ENCODE assay signal across 12 mouse cellular contexts in the genomic region with DNA sequence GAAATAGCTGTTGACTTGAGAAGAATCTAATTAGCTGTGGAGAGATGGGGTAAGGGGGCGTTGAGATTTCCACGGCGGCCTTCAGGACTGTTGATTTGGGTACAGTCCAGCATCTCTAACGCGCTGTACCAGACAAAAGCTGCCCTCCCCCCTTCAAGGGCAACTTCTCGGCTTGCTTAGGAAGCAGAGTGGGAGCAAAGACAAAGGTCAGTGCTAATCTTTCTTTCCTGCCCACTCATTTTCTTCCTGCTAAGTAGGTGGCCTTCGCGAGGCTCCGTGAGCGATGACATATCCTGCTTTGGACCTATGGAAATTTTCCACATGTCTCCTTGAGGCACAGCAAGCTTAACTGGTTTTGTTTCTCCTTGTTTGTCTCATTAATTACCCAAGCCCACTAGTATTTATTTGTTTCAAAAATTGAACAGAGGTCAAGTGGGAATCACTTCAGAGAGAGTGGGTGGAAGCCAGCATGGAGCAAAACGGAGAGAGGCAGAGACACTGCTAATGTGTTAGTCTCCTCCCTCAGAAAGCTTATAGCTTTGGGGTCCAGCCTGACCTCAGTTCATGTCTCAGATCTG. TPM values are rescaled to one million over a fixed set of nuclear protein-coding genes. Genes with fewer than 3 reads are reported as not detected.
DNase-seq lines count a peak whose midpoint lies in the region; ATAC-seq lines count a peak whose summit lies in the region.
"Had no signal": no experiment of that assay in that cellular context is flagged by ENCODE, and none has a peak within 500 bp of the region (broad histone marks: within the 10 kb centered on the region; RNA-seq: fewer than 3 reads in every experiment).

No protein-coding gene starts in this region.

- ATAC-seq in heart, embryonic 13.5 days (ENCODE audit: extremely low read depth, insufficient number of reproducible peaks, low FRiP score, low TSS enrichment): no peak
- peak; percentile 20; the same call in 1 of the 2 replicates for ATAC-seq in liver, embryonic 12.5 days
- ATAC-seq in frontal cortex, adult (ENCODE audit: low TSS enrichment): no peak
- no peak for ATAC-seq in megakaryocyte progenitor cell, adult 5-6 weeks (replicated peaks; ENCODE audit: poor library complexity)
- ATAC-seq: midbrain, embryonic 15.5 days had no signal

- H3K36me3 ChIP-seq in heart, embryonic 13.5 days: no peaks in the 10 kb centered on the region
- H3K36me3 ChIP-seq in liver, embryonic 12.5 days: no peaks in the 10 kb centered on the region
- H3K36me3 ChIP-seq: midbrain, embryonic 15.5 days had no signal

- H3K27me3 ChIP-seq in heart, embryonic 13.5 days (replicated peaks): no peaks in the 10 kb centered on the region
- H3K27me3 ChIP-seq in liver, embryonic 12.5 days (replicated peaks): no peaks in the 10 kb centered on the region
- H3K27me3 ChIP-seq: CH12.LX; midbrain, embryonic 15.5 days had no signal

- peak overlapping the region; percentile 44 for H3K27ac ChIP-seq in heart, embryonic 13.5 days (replicated peaks)
- 0 out of 2 replicates have a peak overlapping the region, but pooled peaks have one; percentile 51 for H3K27ac ChIP-seq in liver, embryonic 12.5 days
- H3K27ac ChIP-seq: midbrain, embryonic 15.5 days had no signal

- H3K4me2 ChIP-seq in heart, embryonic 13.5 days: peak overlapping the region; percentile 10; the same call in 1 of the 2 replicates
- no peak overlapping the region for H3K4me2 ChIP-seq in liver, embryonic 12.5 days
- H3K4me2 ChIP-seq: midbrain, embryonic 15.5 days had no signal

- no peak for DNase-seq in heart, adult 8-10 months (ENCODE audit: low spot score)
- peak; percentile 11 for DNase-seq in right cerebral cortex, adult 18-20 months
- no peak for DNase-seq in right cerebral cortex, postnatal 14 days
- DNase-seq in layer of hippocampus, adult 8-10 months (ENCODE audit: low spot score in 2 of 2): no peak
- DNase-seq: cerebellum, postnatal 14 days; thymus, postnatal 14 days had no signal

- WGBS in heart, embryonic 13.5 days: 20% methylated on average over 11 of the region's 11 CpGs
- WGBS in liver, embryonic 12.5 days (ENCODE audit: insufficient replicate concordance): 52% methylated on average over 11 of the region's 11 CpGs

- H3K4me1 ChIP-seq in heart, embryonic 13.5 days: peaks cover 50% of the 10 kb centered on the region
- H3K4me1 ChIP-seq in liver, embryonic 12.5 days: peaks cover 13% of the 10 kb centered on the region; the same call in 1 of the 2 replicates

- H3K4me3 ChIP-seq in heart, embryonic 13.5 days: no peak overlapping the region
- no peak overlapping the region for H3K4me3 ChIP-seq in liver, embryonic 12.5 days
- H3K4me3 ChIP-seq: midbrain, embryonic 15.5 days had no signal

- H3K9ac ChIP-seq in heart, embryonic 13.5 days: no peak overlapping the region
- no peak overlapping the region for H3K9ac ChIP-seq in liver, embryonic 12.5 days
- H3K9ac ChIP-seq: midbrain, embryonic 15.5 days had no signal

- H3K9me3 ChIP-seq in heart, embryonic 13.5 days: no peaks in the 10 kb centered on the region
- no peaks in the 10 kb centered on the region for H3K9me3 ChIP-seq in liver, embryonic 12.5 days (replicated peaks)
- H3K9me3 ChIP-seq: midbrain, embryonic 15.5 days had no signal

RNA-seq across cellular contexts. Expression of a gene that starts 25.2 kb away (rescaled TPM):
- polyA plus RNA-seq in heart, embryonic 13.5 days (2015; fragmentation: Nextera tagmentation; extraction: Ambion mirVana): 4.5 and 5.2 TPM in 2 replicates
- 1 to 10 TPM; 2.4 to 3.0 (median 2.7) TPM for total RNA-seq in heart, adult 8-10 months (2022)
- 2.8 and 3.0 TPM in 2 replicates for polyA plus RNA-seq in liver, embryonic 12.5 days (2016; fragmentation: Nextera tagmentation; extraction: Ambion mirVana)
- 0.22 TPM in 1 of 2 replicates, not detected in the other for total RNA-seq in megakaryocyte progenitor cell, adult 5-6 weeks (2015)
- not detected in 2 replicates for total RNA-seq in megakaryocyte progenitor cell, adult 5-6 weeks (2017)
- total RNA-seq in layer of hippocampus, adult 8-10 months (2022): 10 to 100 TPM; 25.9 to 42.3 (median 30.9) TPM
- total RNA-seq: CH12.LX had no signal

Comparison
In these comparisons a context has a peak if more than half of its experiments do, and no peak if none do; other contexts are left out.
1. RNA of a gene that starts 25.2 kb away (total RNA-seq): 25.9 to 42.3 TPM in layer of hippocampus, adult 8-10 months; 2.4 to 3.0 TPM in heart, adult 8-10 months and 0.22 TPM in megakaryocyte progenitor cell, adult 5-6 weeks; every median in the first group is over 4 times any median in the second.